Mouse (Mus musculus) macrophage (primary cell): Measurements from ENCODE around the gene Bard1. TPM values are rescaled to one million over a fixed set of nuclear protein-coding genes. Genes with fewer than 3 reads are reported as not detected.

Experiments used
- H3K27ac ChIP-seq: fragments of 350-480 bp; formaldehyde crosslinking; 2 replicates; pipeline ENCODE4 v1.9.0; 2021
- H3K36me3 ChIP-seq: fragments of 350-480 bp; formaldehyde crosslinking; 2 replicates; pipeline ENCODE4 v1.9.0; 2021; ENCODE audit errors: inconsistent target
- H3K4me3 ChIP-seq: fragments of 350-480 bp; formaldehyde crosslinking; 2 replicates; pipeline ENCODE4 v1.9.0; 2021; ENCODE audit errors: inconsistent target
- H3K79me2 ChIP-seq: fragments of 350-480 bp; formaldehyde crosslinking; 2 replicates; pipeline ENCODE4 v1.9.0; 2021; ENCODE audit errors: inconsistent target
- WGBS: methylation state at CpG from one replicate; pipeline ENCODE4 v1.1.7; 2026; ENCODE audit warnings: inconsistent platforms; ENCODE audit not compliant: missing documents; 5-methylcytosine and 5-hydroxymethylcytosine counted together
- polyA plus RNA-seq: library from polyadenylated mRNA; stranded (reverse); fragments of 250-400 nt; gene quantifications from 3 replicates; pipeline ENCODE4 v1.2.4, GENCODE M21; 2018; ENCODE audit warnings: inconsistent platforms

Gene Bard1
- polyA plus RNA-seq, 1 experiment from 2014 or later, result 0.92 TPM

- Histone ChIP-seq H3K36me3 (no peaks in the 10 kb centered on the region), H3K79me2 (no peaks in the 10 kb centered on the region), H3K27ac (no peak overlapping the region), H3K4me3 (no peak overlapping the region)
- 71% methylated on average over 6 of the region's 6 CpGs for WGBS
Observed at GRCm38 (mm10) chr1:71005998-71006397, 96.9 kb downstream of the Bard1 start.

- H3K79me2 ChIP-seq, result no peaks in the 10 kb centered on the region
- H3K27ac ChIP-seq, result no peak overlapping the region
- no peak overlapping the region for H3K4me3 ChIP-seq
- H3K36me3 ChIP-seq, result no peaks in the 10 kb centered on the region
- 0% methylated on average over 1 of the region's 1 CpGs for WGBS
Observed at GRCm38 (mm10) chr1:71004177-71004576, 98.8 kb downstream of the Bard1 start.

GRCm38 (mm10) chr1:71003741-71004140 is 99.2 kb downstream of the Bard1 start:
- no peak overlapping the region for H3K4me3 ChIP-seq
- no peak overlapping the region for H3K27ac ChIP-seq
- H3K79me2 ChIP-seq, result no peaks in the 10 kb centered on the region
- WGBS, result 0% methylated on average over 1 of the region's 1 CpGs
- H3K36me3 ChIP-seq, result no peaks in the 10 kb centered on the region

GRCm38 (mm10) chr1:70997377-70997993 is 105.5 kb downstream of the Bard1 start:
- Histone ChIP-seq H3K36me3 (no peaks in the 10 kb centered on the region), H3K79me2 (no peaks in the 10 kb centered on the region), H3K4me3 (no peak overlapping the region), H3K27ac (no peak overlapping the region)
- WGBS, result 76% methylated on average over 10 of the region's 10 CpGs

GRCm38 (mm10) chr1:70996766-70997165 is 106.2 kb downstream of the Bard1 start:
- 74% methylated on average over 2 of the region's 3 CpGs for WGBS
- Histone ChIP-seq H3K4me3 (no peak overlapping the region), H3K27ac (no peak overlapping the region), H3K36me3 (no peaks in the 10 kb centered on the region), H3K79me2 (no peaks in the 10 kb centered on the region)
